Mouse (Mus musculus): ENCODE data around the gene Cecr2. TPM values are rescaled to one million over a fixed set of nuclear protein-coding genes. Genes with fewer than 3 reads are reported as not detected.

The Cecr2 gene
- polyA plus RNA-seq, 1 experiment from 2014 or later, result 5.2 TPM

DNA sequence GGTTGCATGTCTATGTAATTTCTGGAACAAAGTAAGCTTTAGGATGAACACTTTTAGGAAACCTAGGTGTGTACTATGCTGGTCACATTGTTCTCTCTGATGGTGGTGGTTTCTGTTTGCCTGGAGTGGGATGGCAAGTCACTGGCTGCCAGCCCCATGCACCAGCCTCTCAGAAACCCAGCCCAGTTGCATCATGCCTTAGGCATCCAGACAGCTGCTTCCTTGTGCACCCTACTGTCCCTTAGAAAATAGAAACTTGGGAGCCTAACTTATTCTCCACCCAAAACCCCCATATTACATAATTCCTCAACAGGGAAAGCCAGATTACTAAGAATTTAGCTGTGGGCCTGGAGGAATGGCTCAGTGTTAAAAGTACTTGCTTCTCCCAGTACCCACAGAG is 105.9 kb downstream of the Cecr2 start:
- no peaks in the 10 kb centered on the region for H3K27me3 ChIP-seq (ENCODE audit: control insufficient read depth, insufficient read depth, low read length)
- H3K36me3 ChIP-seq (ENCODE audit: control insufficient read depth, insufficient read depth, low read length), result 0 out of 2 replicates have a peak, but pooled peaks cover 4% of the 10 kb centered on the region
- H3K9ac ChIP-seq (replicated peaks; ENCODE audit: low read length), result no peak overlapping the region
- H3K4me1 ChIP-seq (ENCODE audit: control insufficient read depth, insufficient read depth, low read length), result peaks cover 23% of the 10 kb centered on the region
- no peaks in the 10 kb centered on the region for H3K9me3 ChIP-seq (ENCODE audit: control insufficient read depth, low read length)
- no peak overlapping the region for H3K4me2 ChIP-seq (ENCODE audit: low read length)
- no peak overlapping the region for H3K4me3 ChIP-seq (replicated peaks; ENCODE audit: low read depth, low read length)
- ATAC-seq (ENCODE audit: low FRiP score, low TSS enrichment) (no peak), DNase-seq (no peak)
- peak overlapping the region; percentile 79; the same call in 1 of the 2 replicates for H3K27ac ChIP-seq (replicated peaks; ENCODE audit: low read depth, low read length)

DNA sequence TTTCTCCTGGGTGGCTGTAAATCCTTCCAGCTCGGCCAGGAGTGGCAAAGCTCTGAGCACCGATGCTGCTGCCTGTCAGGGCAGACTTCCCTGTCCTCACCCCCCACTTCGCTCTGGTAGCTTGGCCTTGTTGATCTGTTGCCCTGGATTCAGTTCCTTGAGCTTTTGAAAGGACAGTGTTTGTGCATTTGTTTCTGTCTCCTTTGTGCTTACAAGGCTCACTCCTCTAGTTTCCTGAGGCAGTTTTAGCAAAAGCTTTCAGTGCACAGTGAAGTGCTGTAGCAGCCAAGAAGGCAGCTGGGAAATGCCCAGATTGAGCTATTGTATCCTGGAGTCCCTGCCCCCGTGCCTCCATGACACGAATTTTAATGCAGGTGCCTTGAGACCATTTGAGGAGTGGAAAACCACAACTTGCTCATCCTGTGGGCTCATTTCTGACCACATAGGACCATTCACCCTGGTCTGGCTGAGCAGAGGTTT is 107.0 kb downstream of the Cecr2 start, which contains the start of gene Slc25a18:
TSS of gene Slc25a18 (plus strand) at position 430 of the 480 bp plus-strand sequence.
- H3K4me3 ChIP-seq (replicated peaks; ENCODE audit: low read depth, low read length), result no peak within 1 kb of the TSS
- ATAC-seq (ENCODE audit: low FRiP score, low TSS enrichment) (peak; percentile 70; the same call in 1 of the 2 replicates), DNase-seq (peak; percentile 71)
- H3K27ac ChIP-seq (replicated peaks; ENCODE audit: low read depth, low read length), result peak within 1 kb of the TSS; percentile 79
- H3K36me3 ChIP-seq (ENCODE audit: control insufficient read depth, insufficient read depth, low read length), result peaks cover 5% of the 10 kb centered on the region; the same call in 1 of the 2 replicates
- WGBS, result 7% methylated on average over 5 of the region's 5 CpGs
- no peaks in the 10 kb centered on the region for H3K9me3 ChIP-seq (ENCODE audit: control insufficient read depth, low read length)
- no peaks in the 10 kb centered on the region for H3K27me3 ChIP-seq (ENCODE audit: control insufficient read depth, insufficient read depth, low read length)
- peaks cover 23% of the 10 kb centered on the region for H3K4me1 ChIP-seq (ENCODE audit: control insufficient read depth, insufficient read depth, low read length)
- H3K4me2 ChIP-seq (ENCODE audit: low read length), result peak within 1 kb of the TSS; percentile 10; the same call in 1 of the 2 replicates
- H3K9ac ChIP-seq (replicated peaks; ENCODE audit: low read length), result peak within 1 kb of the TSS; percentile 27; the same call in 1 of the 2 replicates

DNA sequence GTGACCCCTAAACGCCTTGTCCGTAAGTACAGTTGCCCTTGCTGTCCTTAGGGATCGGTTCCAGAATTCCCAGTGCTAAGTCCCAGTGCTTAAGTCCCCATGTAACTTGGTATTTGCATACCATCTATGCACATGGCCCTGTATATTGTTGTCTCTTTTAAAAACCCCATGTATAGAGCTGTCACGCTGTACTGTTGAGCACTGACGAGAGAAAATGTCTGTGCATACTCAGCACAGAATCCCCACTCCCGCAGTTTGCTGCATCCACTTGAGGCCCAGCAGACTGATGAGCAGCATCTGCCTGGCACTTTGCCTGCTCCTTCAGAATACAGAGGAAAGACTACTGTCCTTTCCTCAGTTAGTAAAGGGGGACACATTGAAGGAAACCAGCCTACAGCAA is 107.6 kb downstream of the Cecr2 start:
- WGBS, result 27% methylated on average over 6 of the region's 6 CpGs
- no peak overlapping the region for H3K4me3 ChIP-seq (replicated peaks; ENCODE audit: low read depth, low read length)
- peak overlapping the region; percentile 10; the same call in 1 of the 2 replicates for H3K4me2 ChIP-seq (ENCODE audit: low read length)

DNA sequence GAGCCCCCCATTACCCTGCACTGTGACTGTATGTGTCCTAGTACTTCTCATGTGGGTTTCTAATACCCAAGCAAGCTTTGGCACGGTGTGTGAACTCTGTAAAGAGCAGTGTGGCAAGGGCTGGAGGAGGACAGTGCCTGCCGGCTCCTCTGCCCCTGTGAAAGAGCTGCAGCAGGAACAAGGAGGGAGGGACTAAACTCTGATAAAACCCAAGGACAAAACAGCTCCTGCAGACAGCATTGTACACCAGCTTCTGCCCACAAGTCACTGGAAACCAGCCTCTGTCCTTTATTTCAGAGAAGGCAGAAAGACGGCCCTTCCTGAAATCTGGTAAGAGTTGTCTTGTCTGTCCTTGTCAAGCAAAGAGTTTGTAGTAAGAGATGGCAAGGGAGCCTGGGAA is 110.1 kb downstream of the Cecr2 start:
- Histone ChIP-seq H3K4me1 (ENCODE audit: control insufficient read depth, insufficient read depth, low read length) (peaks cover 23% of the 10 kb centered on the region), H3K9me3 (ENCODE audit: control insufficient read depth, low read length) (no peaks in the 10 kb centered on the region), H3K9ac (replicated peaks; ENCODE audit: low read length) (no peak overlapping the region), H3K36me3 (ENCODE audit: control insufficient read depth, insufficient read depth, low read length) (peaks cover 2% of the 10 kb centered on the region; the same call in 1 of the 2 replicates), H3K4me2 (ENCODE audit: low read length) (no peak overlapping the region), H3K27me3 (ENCODE audit: control insufficient read depth, insufficient read depth, low read length) (no peaks in the 10 kb centered on the region), H3K4me3 (replicated peaks; ENCODE audit: low read depth, low read length) (no peak overlapping the region), H3K27ac (replicated peaks; ENCODE audit: low read depth, low read length) (no peak overlapping the region)
- WGBS, result 81% methylated on average over 3 of the region's 3 CpGs
- ATAC-seq (ENCODE audit: low FRiP score, low TSS enrichment) (no peak), DNase-seq (no peak)

More for the DNA sequence above, 107.6 kb downstream of the Cecr2 start:
- Histone ChIP-seq H3K27me3 (ENCODE audit: control insufficient read depth, insufficient read depth, low read length) (no peaks in the 10 kb centered on the region), H3K9ac (replicated peaks; ENCODE audit: low read length) (0 out of 2 replicates have a peak overlapping the region, but pooled peaks have one; percentile 9), H3K36me3 (ENCODE audit: control insufficient read depth, insufficient read depth, low read length) (peaks cover 5% of the 10 kb centered on the region; the same call in 1 of the 2 replicates), H3K9me3 (ENCODE audit: control insufficient read depth, low read length) (no peaks in the 10 kb centered on the region), H3K4me1 (ENCODE audit: control insufficient read depth, insufficient read depth, low read length) (peaks cover 23% of the 10 kb centered on the region), H3K27ac (replicated peaks; ENCODE audit: low read depth, low read length) (peak overlapping the region; percentile 79)
- DNase-seq, result peak; percentile 25
- ATAC-seq (ENCODE audit: low FRiP score, low TSS enrichment), result 0 out of 2 replicates have a peak, but pooled peaks have one; percentile 44

DNA sequence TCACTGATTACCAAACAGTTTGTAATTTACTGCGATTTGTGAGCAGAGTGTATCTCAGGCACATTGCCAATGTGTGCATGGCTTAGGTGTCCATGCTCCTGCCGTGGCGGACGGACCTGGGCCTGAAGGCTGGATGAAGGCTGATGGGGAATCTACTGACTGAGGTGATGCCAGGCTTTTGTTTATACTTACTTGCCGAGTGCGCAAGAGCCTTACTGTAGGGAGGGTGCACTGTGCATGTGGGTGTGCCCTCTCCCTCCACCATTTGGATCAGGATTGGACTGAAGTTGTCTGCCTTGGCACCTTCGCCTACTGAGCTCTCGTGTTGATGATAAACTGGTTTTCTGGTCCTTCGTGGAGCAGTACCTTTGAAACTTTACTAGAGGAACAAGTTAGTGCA is 111.4 kb downstream of the Cecr2 start:
- no peak overlapping the region for H3K4me3 ChIP-seq (replicated peaks; ENCODE audit: low read depth, low read length)
- H3K27ac ChIP-seq (replicated peaks; ENCODE audit: low read depth, low read length), result no peak overlapping the region
- H3K4me1 ChIP-seq (ENCODE audit: control insufficient read depth, insufficient read depth, low read length), result peaks cover 18% of the 10 kb centered on the region
- no peak overlapping the region for H3K9ac ChIP-seq (replicated peaks; ENCODE audit: low read length)
- no peaks in the 10 kb centered on the region for H3K27me3 ChIP-seq (ENCODE audit: control insufficient read depth, insufficient read depth, low read length)
- ATAC-seq (ENCODE audit: low FRiP score, low TSS enrichment) (no peak), DNase-seq (no peak)
- H3K36me3 ChIP-seq (ENCODE audit: control insufficient read depth, insufficient read depth, low read length), result peaks cover 2% of the 10 kb centered on the region; the same call in 1 of the 2 replicates
- WGBS, result 88% methylated on average over 9 of the region's 9 CpGs
- H3K9me3 ChIP-seq (ENCODE audit: control insufficient read depth, low read length), result no peaks in the 10 kb centered on the region
- no peak overlapping the region for H3K4me2 ChIP-seq (ENCODE audit: low read length)

DNA sequence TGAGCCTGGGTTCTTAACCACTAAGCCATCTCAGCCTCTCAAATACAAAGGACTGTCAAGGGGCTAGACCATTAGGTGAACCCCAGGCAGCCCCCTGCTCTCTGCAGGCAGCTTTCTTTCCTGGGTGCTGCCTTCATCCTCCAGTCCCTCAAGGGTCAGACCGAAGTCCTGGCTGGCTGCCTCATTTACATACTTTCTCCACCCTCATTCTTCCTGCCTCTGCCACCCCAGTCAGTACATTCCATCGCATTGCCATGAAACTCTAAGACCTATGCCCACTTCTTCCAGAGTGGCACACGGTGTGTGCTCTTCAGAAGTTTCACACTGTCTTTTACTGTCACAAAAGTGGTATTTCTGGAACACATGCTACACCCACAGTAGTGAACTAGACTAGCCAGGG is 112.1 kb downstream of the Cecr2 start:
- ATAC-seq (ENCODE audit: low FRiP score, low TSS enrichment) (no peak), DNase-seq (no peak)
- Histone ChIP-seq H3K9ac (replicated peaks; ENCODE audit: low read length) (no peak overlapping the region), H3K27ac (replicated peaks; ENCODE audit: low read depth, low read length) (no peak overlapping the region), H3K36me3 (ENCODE audit: control insufficient read depth, insufficient read depth, low read length) (peaks cover 2% of the 10 kb centered on the region; the same call in 1 of the 2 replicates), H3K27me3 (ENCODE audit: control insufficient read depth, insufficient read depth, low read length) (no peaks in the 10 kb centered on the region), H3K9me3 (ENCODE audit: control insufficient read depth, low read length) (no peaks in the 10 kb centered on the region), H3K4me2 (ENCODE audit: low read length) (no peak overlapping the region), H3K4me1 (ENCODE audit: control insufficient read depth, insufficient read depth, low read length) (peaks cover 12% of the 10 kb centered on the region), H3K4me3 (replicated peaks; ENCODE audit: low read depth, low read length) (no peak overlapping the region)
- 65% methylated on average over 3 of the region's 3 CpGs for WGBS

DNA sequence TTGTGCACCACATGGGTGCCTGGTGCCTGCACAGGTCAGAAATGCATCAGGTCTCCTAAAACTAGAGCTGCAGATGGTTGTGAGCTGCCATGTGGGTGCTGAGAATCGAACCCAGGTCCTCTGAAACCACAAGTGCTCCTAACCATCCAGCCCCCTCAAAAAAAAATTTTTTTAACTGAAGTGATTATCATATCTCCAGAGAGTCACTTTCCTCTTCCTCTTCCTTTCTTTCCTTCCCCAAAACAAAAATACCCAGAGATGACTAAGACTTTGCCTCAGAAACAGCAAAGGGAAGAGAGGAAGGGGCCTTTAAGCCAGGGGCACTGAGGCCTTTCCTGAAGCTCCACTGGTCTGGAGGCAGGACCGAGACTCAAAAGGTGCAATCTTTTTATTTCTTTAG is 116.8 kb downstream of the Cecr2 start:
- WGBS, result 88% methylated on average over 2 of the region's 2 CpGs
- no peaks in the 10 kb centered on the region for H3K27me3 ChIP-seq (ENCODE audit: control insufficient read depth, insufficient read depth, low read length)

DNA sequence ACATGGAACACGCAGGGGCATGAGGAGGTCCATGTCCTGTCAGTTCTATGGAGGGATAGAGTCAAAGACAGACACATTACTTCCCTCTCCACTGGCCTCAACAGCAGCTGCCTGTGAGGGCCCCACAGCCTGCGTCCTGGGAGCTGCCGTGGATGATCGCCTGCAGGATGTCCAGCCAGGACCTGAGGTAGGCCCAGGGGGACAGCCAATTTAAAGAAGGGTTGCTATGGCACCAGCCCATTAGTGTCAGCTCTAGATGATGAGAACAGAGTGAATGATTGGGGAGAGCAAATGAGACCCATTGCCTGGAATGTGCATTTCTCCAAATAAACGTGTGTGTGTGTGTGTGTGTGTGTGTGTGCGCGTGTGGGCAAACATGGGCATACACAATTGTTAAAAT is 118.2 kb downstream of the Cecr2 start:
- Histone ChIP-seq H3K36me3 (ENCODE audit: control insufficient read depth, insufficient read depth, low read length) (no peaks in the 10 kb centered on the region), H3K4me1 (ENCODE audit: control insufficient read depth, insufficient read depth, low read length) (peaks cover 6% of the 10 kb centered on the region; the same call in 1 of the 2 replicates), H3K4me3 (replicated peaks; ENCODE audit: low read depth, low read length) (no peak overlapping the region), H3K27me3 (ENCODE audit: control insufficient read depth, insufficient read depth, low read length) (no peaks in the 10 kb centered on the region), H3K4me2 (ENCODE audit: low read length) (no peak overlapping the region), H3K9ac (replicated peaks; ENCODE audit: low read length) (no peak overlapping the region), H3K9me3 (ENCODE audit: control insufficient read depth, low read length) (no peaks in the 10 kb centered on the region), H3K27ac (replicated peaks; ENCODE audit: low read depth, low read length) (peak overlapping the region; percentile 52)
- WGBS, result 50% methylated on average over 7 of the region's 7 CpGs
- ATAC-seq (ENCODE audit: low FRiP score, low TSS enrichment) (no peak), DNase-seq (no peak)

More for the DNA sequence above, 116.8 kb downstream of the Cecr2 start:
- Histone ChIP-seq H3K4me3 (replicated peaks; ENCODE audit: low read depth, low read length) (no peak overlapping the region), H3K9ac (replicated peaks; ENCODE audit: low read length) (no peak overlapping the region), H3K27ac (replicated peaks; ENCODE audit: low read depth, low read length) (no peak overlapping the region), H3K36me3 (ENCODE audit: control insufficient read depth, insufficient read depth, low read length) (no peaks in the 10 kb centered on the region), H3K4me2 (ENCODE audit: low read length) (no peak overlapping the region), H3K4me1 (ENCODE audit: control insufficient read depth, insufficient read depth, low read length) (peaks cover 6% of the 10 kb centered on the region; the same call in 1 of the 2 replicates), H3K9me3 (ENCODE audit: control insufficient read depth, low read length) (no peaks in the 10 kb centered on the region)
- no peak for ATAC-seq (ENCODE audit: low FRiP score, low TSS enrichment)
- no peak for DNase-seq

DNA sequence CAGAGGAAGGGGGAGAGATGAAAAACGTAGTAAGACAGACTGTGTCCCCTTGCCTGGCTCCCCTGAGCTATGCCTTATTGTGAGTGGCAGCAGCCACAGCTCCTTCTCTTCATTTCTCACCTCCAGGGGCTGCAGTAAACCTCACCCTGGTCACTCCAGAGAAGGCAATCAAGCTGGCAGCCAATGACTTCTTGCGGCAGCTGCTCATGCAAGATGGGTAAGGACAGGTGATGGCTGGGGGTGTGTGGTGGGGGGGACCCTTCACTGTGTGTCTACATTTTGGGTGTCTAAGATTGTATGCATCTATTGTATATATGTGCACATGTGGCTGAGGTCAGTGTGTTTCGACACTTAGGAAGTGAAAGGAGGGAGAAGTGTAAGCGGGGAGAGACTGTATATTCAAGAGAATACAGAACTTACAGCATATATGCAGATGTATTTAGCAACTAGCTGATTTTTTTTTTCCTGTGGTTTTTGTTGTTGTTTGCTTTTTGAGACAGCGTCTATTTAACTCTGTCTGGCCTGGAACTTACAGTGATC is 122.0 kb downstream of the Cecr2 start:
- H3K4me1 ChIP-seq (ENCODE audit: control insufficient read depth, insufficient read depth, low read length), result peaks cover 6% of the 10 kb centered on the region; the same call in 1 of the 2 replicates
- peaks cover 16% of the 10 kb centered on the region for H3K36me3 ChIP-seq (ENCODE audit: control insufficient read depth, insufficient read depth, low read length)

More for the DNA sequence above, 122.0 kb downstream of the Cecr2 start:
- DNase-seq (no peak), ATAC-seq (ENCODE audit: low FRiP score, low TSS enrichment) (no peak)
- Histone ChIP-seq H3K4me2 (ENCODE audit: low read length) (no peak overlapping the region), H3K27me3 (ENCODE audit: control insufficient read depth, insufficient read depth, low read length) (no peaks in the 10 kb centered on the region), H3K9ac (replicated peaks; ENCODE audit: low read length) (no peak overlapping the region), H3K27ac (replicated peaks; ENCODE audit: low read depth, low read length) (no peak overlapping the region), H3K4me3 (replicated peaks; ENCODE audit: low read depth, low read length) (no peak overlapping the region), H3K9me3 (ENCODE audit: control insufficient read depth, low read length) (no peaks in the 10 kb centered on the region)
- WGBS, result 85% methylated on average over 5 of the region's 5 CpGs

All from midbrain, embryonic 14.5 days (tissue).